Mouse (Mus musculus): Measurements from ENCODE around the gene Mbip. TPM values are rescaled to one million over a fixed set of nuclear protein-coding genes. Genes with fewer than 3 reads are reported as not detected.

The Mbip gene
- total RNA-seq, 1 experiment from 2014 or later = 19.7 TPM

DNA sequence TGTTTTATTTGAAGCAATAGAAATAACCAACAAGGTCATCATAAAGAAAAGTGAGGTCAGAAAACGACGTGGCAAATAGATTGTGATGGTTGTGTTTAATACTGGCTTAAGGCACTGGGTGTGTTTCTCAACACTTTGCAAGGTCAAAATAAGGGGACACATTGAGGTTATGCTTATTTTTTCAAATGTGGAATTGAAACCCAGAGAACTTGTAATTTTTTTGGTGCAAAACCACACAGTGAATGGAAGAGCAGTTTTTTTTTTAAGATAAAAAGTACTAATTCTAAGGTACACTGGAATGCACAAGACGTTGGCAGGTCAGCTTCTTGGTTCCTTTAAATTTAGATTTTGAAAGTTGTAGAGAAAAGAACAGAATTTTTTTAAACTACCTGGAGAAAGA, 50.5 kb downstream of the Mbip start:
- DNase-seq = no peak

DNA sequence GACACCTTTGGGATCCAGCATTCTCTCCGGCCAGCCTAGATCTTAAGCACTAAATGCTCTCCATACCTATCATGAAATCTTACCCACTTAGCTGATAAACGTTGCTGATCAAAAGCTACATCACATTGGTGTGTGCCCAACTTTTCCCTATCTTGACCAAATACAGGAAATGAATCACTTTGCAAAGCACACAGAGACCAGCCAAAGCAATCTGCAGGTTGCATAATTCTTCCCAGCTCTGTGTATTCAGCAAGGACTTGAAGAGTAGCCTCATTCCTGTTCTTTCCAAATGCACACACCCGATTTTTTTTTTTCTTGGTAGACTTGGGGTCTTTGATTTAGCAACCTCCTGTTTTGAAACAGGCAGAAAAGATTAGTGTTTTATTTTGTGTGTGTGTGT, 57.1 kb downstream of the Mbip start:
- DNase-seq = no peak

DNA sequence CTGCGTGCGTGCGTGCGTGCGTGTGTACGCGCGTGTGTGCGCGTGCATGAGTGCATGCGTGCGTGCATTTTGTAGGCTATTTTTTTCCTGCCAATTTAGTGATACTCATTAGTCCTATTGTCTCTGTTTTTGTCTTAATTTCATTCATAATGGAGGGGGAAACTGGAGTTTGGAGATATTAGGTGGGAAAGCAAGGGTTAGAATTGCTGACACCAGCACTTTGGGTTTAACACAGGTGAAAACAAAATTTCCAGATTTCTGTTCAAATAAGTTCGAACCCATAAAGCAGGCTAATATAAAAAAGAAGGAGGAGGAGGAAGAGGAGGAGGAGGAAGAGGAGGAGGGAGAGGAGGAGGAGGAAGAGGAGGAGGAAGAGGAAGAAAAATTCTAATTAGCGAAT, 58.9 kb downstream of the Mbip start:
- DNase-seq = no peak

DNA sequence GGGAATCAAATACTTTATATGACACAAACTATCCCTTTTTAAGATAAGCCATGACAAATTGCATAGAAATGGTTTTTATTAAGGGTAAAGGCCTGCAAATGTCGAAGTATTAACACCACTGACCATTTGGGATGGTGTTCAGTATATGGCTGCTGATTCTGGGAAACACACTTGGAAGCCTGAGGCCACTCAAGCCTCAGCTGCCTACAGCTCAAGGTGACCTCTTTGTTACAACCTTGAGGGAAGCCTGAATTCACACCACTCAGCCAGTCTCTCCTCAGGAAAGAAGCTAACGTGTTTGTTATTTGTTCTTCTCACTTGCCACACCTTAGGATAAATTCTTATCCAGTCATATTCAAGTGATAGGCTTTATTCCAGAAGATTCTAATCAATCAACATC, 61.5 kb downstream of the Mbip start:
- DNase-seq = no peak

- DNase-seq = no peak
These were observed 64.0 kb downstream of the Mbip start for GRCm38 (mm10) chr12:56281649-56282048.

Other genes starting within 250 kb of the Mbip start
- gene Nkx2-1, start 191.0 kb upstream of the Mbip start, total RNA-seq (2021) = not detected in 2 replicates

Data from adrenal gland, postnatal 25 days (tissue).